Mouse (Mus musculus) midbrain, postnatal 0 days (tissue): Measurements from ENCODE around the gene Rgs12. TPM values are rescaled to one million over a fixed set of nuclear protein-coding genes. Genes with fewer than 3 reads are reported as not detected.

Experiments
- ATAC-seq: fragments of 200-750 bp; cut with Nextera tagmentation; 2 replicates; pipeline ENCODE4 v1.8.0; 2017; ENCODE audit warnings: moderate number of reproducible peaks, mild to moderate bottlenecking, moderate TSS enrichment, moderate library complexity; ENCODE audit not compliant: low FRiP score
- DNase-seq: peaks from one replicate; pipeline ENCODE4 v3.0.0-alpha.2; 2015; ENCODE audit warnings: low spot score
- H3K27ac ChIP-seq: fragments of 300-500 bp; sonication (generic); 2 replicates; pipeline ENCODE4 v1.5.1; 2014; ENCODE audit warnings: low read depth, mild to moderate bottlenecking, low read length, mixed read lengths
- H3K27me3 ChIP-seq: fragments of 300-500 bp; sonication (generic); 2 replicates; pipeline ENCODE4 v1.6.1; 2014; ENCODE audit warnings: low read length, control low read depth, mixed read lengths; ENCODE audit not compliant: insufficient read depth
- H3K36me3 ChIP-seq: fragments of 300-500 bp; sonication (generic); 2 replicates; pipeline ENCODE4 v1.6.1; 2014; ENCODE audit warnings: low read length, control low read depth, mixed read lengths; ENCODE audit not compliant: insufficient read depth
- H3K4me1 ChIP-seq: fragments of 300-500 bp; sonication (generic); 2 replicates; pipeline ENCODE4 v1.6.1; 2014; ENCODE audit warnings: mild to moderate bottlenecking, control low read depth, antibody characterized with exemption, low read length, mixed read lengths; ENCODE audit not compliant: insufficient read depth
- H3K4me2 ChIP-seq: fragments of 300-500 bp; sonication (generic); 2 replicates; pipeline ENCODE4 v1.6.1; 2014; ENCODE audit warnings: low read depth, mild to moderate bottlenecking, low read length, mixed read lengths; ENCODE audit not compliant: poor library complexity, severe bottlenecking
- H3K4me3 ChIP-seq: fragments of 300-500 bp; sonication (generic); 2 replicates; pipeline ENCODE4 v1.5.1; 2014; ENCODE audit warnings: low read depth, mild to moderate bottlenecking, low read length, moderate library complexity
- H3K9ac ChIP-seq: fragments of 300-500 bp; sonication (generic); replicated peaks from 2 replicates; pipeline ENCODE4 v1.6.1; 2014; ENCODE audit warnings: mild to moderate bottlenecking, low read length, moderate library complexity, mixed read lengths; ENCODE audit not compliant: poor library complexity, severe bottlenecking
- H3K9me3 ChIP-seq: fragments of 300-500 bp; sonication (generic); 2 replicates; pipeline ENCODE4 v1.6.1; 2016; ENCODE audit warnings: low read length, control low read depth
- CTCF ChIP-seq: IDR thresholded peaks from 2 replicates; pipeline ENCODE4 v1.5.1; 2016; ENCODE audit warnings: antibody characterized with exemption, mild to moderate bottlenecking
- WGBS: fragments of 180-500 bp; shearing (Covaris S2); extraction: QIAGEN DNeasy Blood & Tissue Kit; methylation state at CpG from one replicate; pipeline ENCODE4 v1.1.7; 2014; 5-methylcytosine and 5-hydroxymethylcytosine counted together
- polyA plus RNA-seq: library from polyadenylated mRNA; unstranded; fragments of >200 nt; fragmentation: Nextera tagmentation; extraction: Ambion mirVana; gene quantifications from 2 replicates; pipeline ENCODE4 v1.2.1, GENCODE M21; 2015
- total RNA-seq: library from RNA; depleted of rRNA; stranded (reverse); fragments of >200 nt; gene quantifications from 2 replicates; pipeline ENCODE4 v1.2.3, GENCODE M21; 2014

Gene Rgs12
- total and polyA plus RNA-seq, 2 experiments from 2014 or later: 29.9 to 60.8 TPM

DNA sequence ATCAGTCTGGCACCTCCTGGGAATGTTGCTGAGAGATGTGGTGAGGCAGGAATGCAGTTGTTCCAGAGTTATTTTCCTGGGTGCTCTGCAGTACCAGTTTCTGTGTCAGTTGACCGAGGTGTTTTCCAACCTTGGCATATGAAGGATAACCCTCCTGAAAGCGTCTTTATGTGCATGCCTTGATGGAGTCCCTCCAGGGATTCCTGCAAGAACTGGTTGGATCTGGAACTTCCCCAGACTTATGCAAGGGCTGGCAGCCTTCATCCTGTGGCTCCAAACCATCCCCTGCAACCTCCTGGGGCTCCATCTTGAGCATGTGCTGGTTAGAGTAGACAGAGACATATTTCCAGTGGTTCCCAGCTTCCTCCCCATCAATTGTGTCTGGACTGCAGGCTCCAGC lies 55.5 kb downstream of the Rgs12 start:
- no peaks in the 10 kb centered on the region for H3K27me3 ChIP-seq
- no peak overlapping the region for H3K9ac ChIP-seq
- no peaks in the 10 kb centered on the region for H3K4me1 ChIP-seq
- ATAC-seq (no peak), DNase-seq (no peak)
- WGBS: 86% methylated on average over 2 of the region's 2 CpGs
- peaks cover 3% of the 10 kb centered on the region; the same call in 1 of the 2 replicates for H3K36me3 ChIP-seq
- no peak overlapping the region for H3K4me3 ChIP-seq
- no peak overlapping the region for H3K4me2 ChIP-seq
- no peaks in the 10 kb centered on the region for H3K9me3 ChIP-seq
- TF ChIP-seq CTCF: no peak
- H3K27ac ChIP-seq: no peak overlapping the region

- no peaks in the 10 kb centered on the region for H3K9me3 ChIP-seq
- no peak overlapping the region for H3K4me2 ChIP-seq
- no peak overlapping the region for H3K27ac ChIP-seq
- no peak overlapping the region for H3K4me3 ChIP-seq
- peaks cover 3% of the 10 kb centered on the region; the same call in 1 of the 2 replicates for H3K36me3 ChIP-seq
- H3K9ac ChIP-seq: no peak overlapping the region
- no peaks in the 10 kb centered on the region for H3K4me1 ChIP-seq
- ATAC-seq (no peak), DNase-seq (no peak)
- WGBS: 96% methylated on average over 3 of the region's 3 CpGs
- TF ChIP-seq CTCF: no peak
- no peaks in the 10 kb centered on the region for H3K27me3 ChIP-seq
These were observed 56.4 kb downstream of the Rgs12 start for GRCm38 (mm10) chr5:35005659-35006058.

- Histone ChIP-seq H3K27ac (no peak overlapping the region), H3K4me2 (no peak overlapping the region), H3K36me3 (peaks cover 3% of the 10 kb centered on the region; the same call in 1 of the 2 replicates), H3K9me3 (no peaks in the 10 kb centered on the region), H3K9ac (no peak overlapping the region), H3K27me3 (no peaks in the 10 kb centered on the region), H3K4me1 (no peaks in the 10 kb centered on the region), H3K4me3 (no peak overlapping the region)
- ATAC-seq (no peak), DNase-seq (no peak)
- no peak for TF ChIP-seq CTCF
- 81% methylated on average over 2 of the region's 2 CpGs for WGBS
These were observed 57.4 kb downstream of the Rgs12 start for GRCm38 (mm10) chr5:35006599-35006998.

GRCm38 (mm10) chr5:35009163-35009562 lies 59.9 kb downstream of the Rgs12 start:
- no peaks in the 10 kb centered on the region for H3K27me3 ChIP-seq
- no peak overlapping the region for H3K4me3 ChIP-seq
- WGBS: 95% methylated on average over 4 of the region's 4 CpGs
- H3K27ac ChIP-seq: no peak overlapping the region
- H3K4me1 ChIP-seq: peaks cover 7% of the 10 kb centered on the region; the same call in 1 of the 2 replicates
- ATAC-seq: no peak
- peaks cover 3% of the 10 kb centered on the region; the same call in 1 of the 2 replicates for H3K36me3 ChIP-seq
- no peak for DNase-seq
- no peak for TF ChIP-seq CTCF
- no peak overlapping the region for H3K9ac ChIP-seq
- no peak overlapping the region for H3K4me2 ChIP-seq
- no peaks in the 10 kb centered on the region for H3K9me3 ChIP-seq

DNA sequence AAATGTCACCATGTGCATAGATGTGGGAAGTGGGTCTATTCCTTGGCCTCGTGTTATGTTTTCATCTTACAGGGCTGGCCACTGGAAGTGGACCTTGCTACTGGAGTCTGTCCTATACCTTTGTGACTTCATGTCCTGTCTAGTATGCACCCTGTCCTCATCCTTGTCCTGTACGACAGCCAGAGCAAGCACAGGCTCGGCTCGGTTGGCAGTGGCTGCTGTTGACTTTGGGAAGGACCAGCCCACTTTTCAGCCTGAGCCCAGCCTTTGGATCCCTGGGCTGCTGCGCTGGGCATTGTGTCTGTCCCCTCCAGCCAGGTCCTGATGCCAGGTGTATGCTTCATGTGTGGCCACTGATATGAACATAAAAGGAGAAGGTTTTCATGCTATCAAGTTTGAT lies 61.4 kb downstream of the Rgs12 start:
- no peak for ATAC-seq
- Histone ChIP-seq H3K36me3 (peaks cover 3% of the 10 kb centered on the region; the same call in 1 of the 2 replicates), H3K9ac (no peak overlapping the region), H3K9me3 (no peaks in the 10 kb centered on the region), H3K4me1 (peaks cover 10% of the 10 kb centered on the region; the same call in 1 of the 2 replicates), H3K4me3 (no peak overlapping the region), H3K4me2 (no peak overlapping the region), H3K27me3 (no peaks in the 10 kb centered on the region), H3K27ac (no peak overlapping the region)
- 71% methylated on average over 5 of the region's 5 CpGs for WGBS
- DNase-seq: no peak
- no peak for TF ChIP-seq CTCF

DNA sequence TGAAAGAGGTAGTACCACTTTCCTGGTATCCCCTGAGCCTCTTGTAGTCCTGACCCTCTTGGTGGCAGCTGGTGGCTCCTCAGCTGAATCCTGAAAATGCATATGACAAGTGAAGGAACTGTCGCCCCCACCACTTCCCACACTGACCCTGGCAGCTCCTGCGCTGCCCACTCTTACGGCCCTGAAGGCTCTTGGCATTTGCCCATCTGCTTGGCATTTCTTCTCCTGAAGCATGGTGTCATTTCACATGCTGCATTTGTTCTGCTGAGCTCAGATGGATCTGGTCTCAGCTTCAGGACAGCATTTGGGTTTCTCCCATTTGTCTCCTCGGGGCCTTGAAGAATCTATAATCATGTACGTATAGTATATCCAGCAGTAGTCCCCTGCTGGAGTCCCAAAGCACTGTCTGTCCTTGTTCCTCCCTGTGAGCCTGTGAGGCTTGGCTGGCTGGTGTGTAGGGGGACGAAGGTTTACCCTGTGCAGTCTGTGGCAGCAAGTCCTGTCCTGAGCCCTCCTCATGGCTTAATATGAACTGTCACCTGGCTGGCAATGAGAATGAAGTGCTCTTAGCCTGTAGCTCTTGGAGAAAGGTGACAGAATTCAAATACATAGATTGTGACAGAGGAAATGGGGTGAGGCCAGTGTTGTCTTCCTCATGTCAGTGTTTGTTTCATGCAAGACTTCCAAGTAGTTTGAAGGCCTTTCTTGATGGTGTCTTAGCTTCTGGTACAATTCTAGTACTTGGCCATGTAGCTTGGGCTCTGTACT lies 62.1 kb downstream of the Rgs12 start:
- Histone ChIP-seq H3K4me1 (peaks cover 10% of the 10 kb centered on the region; the same call in 1 of the 2 replicates), H3K27me3 (no peaks in the 10 kb centered on the region), H3K9ac (no peak overlapping the region), H3K4me2 (no peak overlapping the region), H3K36me3 (peaks cover 3% of the 10 kb centered on the region; the same call in 1 of the 2 replicates), H3K4me3 (no peak overlapping the region), H3K9me3 (no peaks in the 10 kb centered on the region), H3K27ac (no peak overlapping the region)
- 82% methylated on average over 6 of the region's 6 CpGs for WGBS
- no peak for TF ChIP-seq CTCF
- DNase-seq: peak; percentile 52
- ATAC-seq: no peak
